Mouse (Mus musculus) embryonic facial prominence, embryonic 13.5 days (tissue): ENCODE measurements around the gene Cish. TPM values are rescaled to one million over a fixed set of nuclear protein-coding genes. Genes with fewer than 3 reads are reported as not detected.

Experiments
- ATAC-seq: fragments of 200-750 bp; cut with Nextera tagmentation; 2 replicates; pipeline ENCODE4 v1.8.0; 2017; ENCODE audit warnings: low read depth; ENCODE audit not compliant: insufficient number of reproducible peaks, insufficient read depth, low FRiP score, low TSS enrichment
- H3K27ac ChIP-seq: fragments of 300-500 bp; sonication (generic); 2 replicates; pipeline ENCODE4 v1.5.1; 2015; ENCODE audit warnings: moderate library complexity, mild to moderate bottlenecking, inconsistent platforms
- H3K27me3 ChIP-seq: fragments of 300-500 bp; sonication (generic); 2 replicates; pipeline ENCODE4 v1.6.1; 2015; ENCODE audit warnings: mild to moderate bottlenecking, inconsistent platforms
- H3K36me3 ChIP-seq: fragments of 300-500 bp; sonication (generic); 2 replicates; pipeline ENCODE4 v1.6.1; 2015; ENCODE audit warnings: mild to moderate bottlenecking, inconsistent platforms
- H3K4me1 ChIP-seq: fragments of 300-500 bp; sonication (generic); 2 replicates; pipeline ENCODE4 v1.6.1; 2015; ENCODE audit warnings: inconsistent platforms
- H3K4me2 ChIP-seq: fragments of 300-500 bp; sonication (generic); 2 replicates; pipeline ENCODE4 v1.6.1; 2015; ENCODE audit warnings: moderate library complexity, mild to moderate bottlenecking, inconsistent platforms
- H3K4me3 ChIP-seq: fragments of 300-500 bp; sonication (generic); 2 replicates; pipeline ENCODE4 v1.5.1; 2015; ENCODE audit warnings: mild to moderate bottlenecking, inconsistent platforms
- H3K9ac ChIP-seq: fragments of 300-500 bp; sonication (generic); 2 replicates; pipeline ENCODE4 v1.6.1; 2015; ENCODE audit warnings: mild to moderate bottlenecking, inconsistent platforms
- H3K9me3 ChIP-seq: fragments of 300-500 bp; sonication (generic); 2 replicates; pipeline ENCODE4 v1.6.1; 2016; ENCODE audit warnings: inconsistent platforms
- WGBS: fragments of 180-500 bp; shearing (Covaris S2); methylation state at CpG from one replicate; pipeline ENCODE4 v1.1.7; 2015; ENCODE audit warnings: mixed read lengths; 5-methylcytosine and 5-hydroxymethylcytosine counted together
- polyA plus RNA-seq: library from polyadenylated mRNA; unstranded; fragments of >200 nt; fragmentation: Nextera tagmentation; extraction: Ambion mirVana; gene quantifications from 2 replicates; pipeline ENCODE4 v1.2.1, GENCODE M21; 2015

Gene Cish
- polyA plus RNA-seq, 1 experiment from 2014 or later = 9.3 TPM

GRCm38 (mm10) chr9:107342201-107342709 lies 46.4 kb downstream of the Cish start:
- H3K9me3 ChIP-seq = no peaks in the 10 kb centered on the region
- H3K36me3 ChIP-seq = no peaks in the 10 kb centered on the region
- H3K4me1 ChIP-seq = peaks cover 21% of the 10 kb centered on the region
- no peak overlapping the region for H3K4me2 ChIP-seq
- peaks cover 10% of the 10 kb centered on the region; the same call in 1 of the 2 replicates for H3K27me3 ChIP-seq
- no peak overlapping the region for H3K27ac ChIP-seq
- ATAC-seq = no peak
- no peak overlapping the region for H3K4me3 ChIP-seq
- no peak overlapping the region for H3K9ac ChIP-seq
- 87% methylated on average over 11 of the region's 11 CpGs for WGBS

- no peak for ATAC-seq
- 0 out of 2 replicates have a peak overlapping the region, but pooled peaks have one; percentile 6 for H3K9ac ChIP-seq
- no peak overlapping the region for H3K4me3 ChIP-seq
- no peaks in the 10 kb centered on the region for H3K9me3 ChIP-seq
- no peak overlapping the region for H3K4me2 ChIP-seq
- no peaks in the 10 kb centered on the region for H3K36me3 ChIP-seq
- peaks cover 10% of the 10 kb centered on the region; the same call in 1 of the 2 replicates for H3K27me3 ChIP-seq
- 73% methylated on average over 8 of the region's 8 CpGs for WGBS
- H3K4me1 ChIP-seq = peaks cover 15% of the 10 kb centered on the region
- no peak overlapping the region for H3K27ac ChIP-seq
Observed at GRCm38 (mm10) chr9:107343146-107343943, 47.5 kb downstream of the Cish start.

DNA sequence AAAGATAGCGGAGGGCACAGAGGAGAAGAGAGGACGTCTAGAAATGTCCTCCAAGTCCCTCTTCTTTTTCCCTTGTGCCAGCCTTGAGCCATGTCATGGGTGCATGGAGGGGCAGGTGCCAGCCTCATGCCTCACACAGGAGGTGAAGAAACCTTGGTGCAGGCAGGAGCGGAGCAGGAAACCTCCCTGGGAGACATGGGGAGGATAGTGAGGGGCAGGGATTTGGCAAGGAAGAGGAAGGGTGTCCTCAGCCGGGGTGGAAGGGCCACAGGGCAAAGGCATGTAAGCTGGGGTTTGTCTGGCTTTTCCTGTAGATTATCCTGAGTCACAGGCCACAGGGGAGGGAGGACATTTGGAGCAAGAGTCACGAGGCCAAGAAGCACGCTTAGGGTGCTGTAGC lies 48.2 kb downstream of the Cish start:
- H3K4me2 ChIP-seq = no peak overlapping the region
- no peaks in the 10 kb centered on the region for H3K9me3 ChIP-seq
- H3K36me3 ChIP-seq = no peaks in the 10 kb centered on the region
- H3K27me3 ChIP-seq = peaks cover 10% of the 10 kb centered on the region; the same call in 1 of the 2 replicates
- peaks cover 8% of the 10 kb centered on the region for H3K4me1 ChIP-seq
- 70% methylated on average over 6 of the region's 6 CpGs for WGBS
- no peak overlapping the region for H3K27ac ChIP-seq
- no peak for ATAC-seq
- H3K4me3 ChIP-seq = no peak overlapping the region
- H3K9ac ChIP-seq = 0 out of 2 replicates have a peak overlapping the region, but pooled peaks have one; percentile 6

GRCm38 (mm10) chr9:107346081-107346480 lies 50.3 kb downstream of the Cish start:
- ATAC-seq = no peak
- Histone ChIP-seq H3K4me1 (peaks cover 8% of the 10 kb centered on the region), H3K4me2 (no peak overlapping the region), H3K27ac (no peak overlapping the region), H3K4me3 (no peak overlapping the region), H3K36me3 (no peaks in the 10 kb centered on the region), H3K27me3 (peaks cover 8% of the 10 kb centered on the region; the same call in 1 of the 2 replicates), H3K9me3 (no peaks in the 10 kb centered on the region), H3K9ac (no peak overlapping the region)
- WGBS = 82% methylated on average over 8 of the region's 8 CpGs

DNA sequence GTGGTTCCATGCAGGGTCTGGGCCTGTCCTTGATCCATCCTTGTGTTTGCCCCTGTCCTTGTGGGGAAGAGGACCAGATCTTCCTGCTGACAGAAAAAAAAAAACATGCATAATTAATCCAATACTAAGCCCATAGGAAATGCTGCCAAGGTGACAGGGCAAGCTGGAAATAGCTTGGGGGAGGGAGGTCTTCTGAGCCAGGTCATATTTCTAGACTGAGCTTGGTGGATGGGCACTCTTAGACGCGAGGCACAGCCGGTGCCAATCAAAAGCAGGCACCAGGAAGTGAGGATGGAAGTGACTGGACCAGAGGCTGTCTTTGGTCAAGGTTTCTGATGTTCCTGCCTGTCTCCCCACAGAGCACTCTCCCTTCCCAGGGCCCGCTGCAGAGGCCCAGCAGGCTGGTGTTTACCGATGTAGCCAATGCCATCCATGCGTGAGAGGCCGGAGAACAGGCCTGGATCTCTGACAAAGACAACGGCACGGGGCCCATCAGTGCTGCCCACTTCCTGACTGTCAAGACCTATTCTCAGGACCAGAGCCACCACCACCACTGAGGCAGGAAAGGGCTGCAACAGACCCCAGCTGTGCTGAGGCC lies 51.9 kb downstream of the Cish start:
- 72% methylated on average over 9 of the region's 9 CpGs for WGBS

DNA sequence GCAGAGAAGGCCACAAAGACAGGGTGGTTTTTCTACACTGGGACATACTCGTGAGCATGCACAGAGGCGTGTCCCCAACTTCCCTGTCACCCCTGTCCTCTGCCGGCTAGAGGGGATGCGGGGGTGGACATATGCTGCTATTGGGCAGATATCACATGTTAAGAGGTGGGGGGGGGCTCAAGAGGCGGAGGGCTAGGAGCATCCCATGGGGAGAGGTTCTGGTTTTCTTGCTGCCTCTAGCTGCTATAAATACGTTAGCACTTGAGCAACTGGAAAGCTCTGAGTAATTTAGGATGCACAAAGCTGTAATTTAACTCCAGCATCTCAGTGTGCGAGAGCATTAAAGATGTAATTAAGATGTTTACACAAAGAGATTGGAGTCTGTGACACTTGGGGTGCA lies 53.5 kb downstream of the Cish start:
- 54% methylated on average over 7 of the region's 7 CpGs for WGBS
- Histone ChIP-seq H3K36me3 (no peaks in the 10 kb centered on the region), H3K4me3 (no peak overlapping the region), H3K4me1 (0 out of 2 replicates have a peak, but pooled peaks cover 5% of the 10 kb centered on the region), H3K9me3 (no peaks in the 10 kb centered on the region), H3K9ac (no peak overlapping the region), H3K4me2 (no peak overlapping the region), H3K27me3 (peaks cover 7% of the 10 kb centered on the region; the same call in 1 of the 2 replicates), H3K27ac (no peak overlapping the region)
- no peak for ATAC-seq

More for the DNA sequence above, 51.9 kb downstream of the Cish start:
- peaks cover 7% of the 10 kb centered on the region for H3K27me3 ChIP-seq
- H3K9me3 ChIP-seq = no peaks in the 10 kb centered on the region
- H3K9ac ChIP-seq = peak overlapping the region; percentile 21; the same call in 1 of the 2 replicates
- H3K4me1 ChIP-seq = 0 out of 2 replicates have a peak, but pooled peaks cover 5% of the 10 kb centered on the region
- ATAC-seq = no peak
- no peak overlapping the region for H3K4me3 ChIP-seq
- no peak overlapping the region for H3K27ac ChIP-seq
- H3K36me3 ChIP-seq = no peaks in the 10 kb centered on the region
- H3K4me2 ChIP-seq = no peak overlapping the region

Other genes with a start within 250 kb of the Cish start
- 0.77 and 1.3 TPM in 2 replicates for gene Dock3, start 64.1 kb upstream of the Cish start, polyA plus RNA-seq
- gene Mapkapk3, start 6.1 kb upstream of the Cish start, polyA plus RNA-seq = 7.6 and 10.7 TPM in 2 replicates
- 11.4 and 12.1 TPM in 2 replicates for gene Hemk1, start 42.3 kb downstream of the Cish start, polyA plus RNA-seq
- 1.2 and 1.5 TPM in 2 replicates for gene 6430571L13Rik, start 44.6 kb downstream of the Cish start, polyA plus RNA-seq
- 0.76 and 1.1 TPM in 2 replicates for gene Cacna2d2, start 103.6 kb downstream of the Cish start, polyA plus RNA-seq
- 46.2 and 46.9 TPM in 2 replicates for gene Tmem115, start 237.9 kb downstream of the Cish start, polyA plus RNA-seq
- 21.8 and 26.1 TPM in 2 replicates for gene Cyb561d2, start 246.2 kb downstream of the Cish start, polyA plus RNA-seq
- 44.3 and 47.2 TPM in 2 replicates for gene Nprl2, start 246.2 kb downstream of the Cish start, polyA plus RNA-seq